Mouse (Mus musculus) spleen, adult 2 months (tissue): ENCODE measurements around the gene Pgr.

ENCODE experiments used
- CTCF ChIP-seq: fragments of 200-500 bp; IDR thresholded peaks from 2 replicates; pipeline ENCODE4 v1.5.1; 2011; ENCODE audit warnings: mild to moderate bottlenecking, inconsistent platforms; ENCODE audit not compliant: insufficient read depth, insufficient read length, insufficient replicate concordance; ENCODE audit errors: extremely low read depth
- POLR2A ChIP-seq: fragments of 200-500 bp; IDR thresholded peaks from 2 replicates; pipeline ENCODE4 v1.6.1; 2011; ENCODE audit warnings: low read depth, low read length, inconsistent platforms

DNA sequence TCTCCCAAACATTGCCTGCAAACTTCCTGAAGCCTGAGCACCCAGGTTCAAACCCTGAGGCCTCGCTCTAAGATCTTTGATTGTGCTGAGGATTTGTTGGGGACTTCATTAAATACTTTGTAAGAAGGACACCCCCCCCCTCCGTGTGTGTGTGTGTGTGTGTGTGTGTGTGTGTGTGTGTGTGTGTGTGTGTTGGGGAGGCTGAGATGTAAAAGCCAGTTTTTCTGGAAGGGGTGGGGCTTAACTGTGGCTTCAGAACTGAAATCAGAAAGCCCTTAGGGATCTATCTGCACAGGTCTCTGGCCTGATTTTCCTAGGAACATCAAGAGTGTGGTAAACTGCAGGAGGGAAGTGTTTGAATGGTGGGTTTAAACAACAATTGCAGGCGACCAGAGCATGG, 2.6 kb downstream of the Pgr start:
- no peak for TF ChIP-seq CTCF
- TF ChIP-seq POLR2A: no peak
